Mouse (Mus musculus): ENCODE measurements around the gene Man1a. TPM values are rescaled to one million over a fixed set of nuclear protein-coding genes. Genes with fewer than 3 reads are reported as not detected.

Gene Man1a
- polyA plus RNA-seq, 1 experiment from 2014 or later = 6.0 TPM

- 88% methylated on average over 3 of the region's 3 CpGs for WGBS
- Histone ChIP-seq H3K9me3 (no peaks in the 10 kb centered on the region), H3K27ac (no peak overlapping the region), H3K4me1 (no peaks in the 10 kb centered on the region), H3K4me3 (no peak overlapping the region), H3K36me3 (peaks cover 4% of the 10 kb centered on the region; the same call in 1 of the 2 replicates), H3K4me2 (replicated peaks) (no peak overlapping the region), H3K9ac (no peak overlapping the region), H3K27me3 (no peaks in the 10 kb centered on the region)
- no peak for ATAC-seq (ENCODE audit: low FRiP score, low read depth)
Observed at GRCm38 (mm10) chr10:53936078-53936477, 140.3 kb downstream of the Man1a start.

GRCm38 (mm10) chr10:53929722-53930500 is 146.5 kb downstream of the Man1a start:
- ATAC-seq (ENCODE audit: low FRiP score, low read depth) = no peak
- H3K4me3 ChIP-seq = no peak overlapping the region
- H3K9me3 ChIP-seq = no peaks in the 10 kb centered on the region
- no peak overlapping the region for H3K9ac ChIP-seq
- no peak overlapping the region for H3K4me2 ChIP-seq (replicated peaks)
- 78% methylated on average over 4 of the region's 4 CpGs for WGBS
- H3K27me3 ChIP-seq = no peaks in the 10 kb centered on the region
- H3K27ac ChIP-seq = no peak overlapping the region
- H3K4me1 ChIP-seq = no peaks in the 10 kb centered on the region
- H3K36me3 ChIP-seq = peaks cover 4% of the 10 kb centered on the region; the same call in 1 of the 2 replicates

- no peak overlapping the region for H3K27ac ChIP-seq
- H3K4me2 ChIP-seq (replicated peaks) = no peak overlapping the region
- no peak for ATAC-seq (ENCODE audit: low FRiP score, low read depth)
- H3K4me3 ChIP-seq = no peak overlapping the region
- H3K9me3 ChIP-seq = no peaks in the 10 kb centered on the region
- 80% methylated on average over 5 of the region's 5 CpGs for WGBS
- H3K27me3 ChIP-seq = no peaks in the 10 kb centered on the region
- H3K4me1 ChIP-seq = no peaks in the 10 kb centered on the region
- no peak overlapping the region for H3K9ac ChIP-seq
- H3K36me3 ChIP-seq = peaks cover 4% of the 10 kb centered on the region; the same call in 1 of the 2 replicates
Observed at GRCm38 (mm10) chr10:53927904-53928303, 148.5 kb downstream of the Man1a start.

GRCm38 (mm10) chr10:53925456-53925855 is 151.0 kb downstream of the Man1a start:
- H3K4me3 ChIP-seq = no peak overlapping the region
- no peaks in the 10 kb centered on the region for H3K9me3 ChIP-seq
- no peaks in the 10 kb centered on the region for H3K36me3 ChIP-seq
- H3K9ac ChIP-seq = no peak overlapping the region
- ATAC-seq (ENCODE audit: low FRiP score, low read depth) = no peak
- no peaks in the 10 kb centered on the region for H3K27me3 ChIP-seq
- H3K4me1 ChIP-seq = no peaks in the 10 kb centered on the region
- H3K4me2 ChIP-seq (replicated peaks) = no peak overlapping the region
- H3K27ac ChIP-seq = no peak overlapping the region
- WGBS = 88% methylated on average over 6 of the region's 6 CpGs

- H3K4me2 ChIP-seq (replicated peaks) = no peak overlapping the region
- no peaks in the 10 kb centered on the region for H3K9me3 ChIP-seq
- WGBS = 80% methylated on average over 3 of the region's 3 CpGs
- no peak for ATAC-seq (ENCODE audit: low FRiP score, low read depth)
- no peak overlapping the region for H3K27ac ChIP-seq
- H3K27me3 ChIP-seq = no peaks in the 10 kb centered on the region
- no peak overlapping the region for H3K9ac ChIP-seq
- H3K4me1 ChIP-seq = no peaks in the 10 kb centered on the region
- H3K36me3 ChIP-seq = peaks cover 3% of the 10 kb centered on the region; the same call in 1 of the 2 replicates
- no peak overlapping the region for H3K4me3 ChIP-seq
Observed at GRCm38 (mm10) chr10:53922236-53922635, 154.2 kb downstream of the Man1a start.

DNA sequence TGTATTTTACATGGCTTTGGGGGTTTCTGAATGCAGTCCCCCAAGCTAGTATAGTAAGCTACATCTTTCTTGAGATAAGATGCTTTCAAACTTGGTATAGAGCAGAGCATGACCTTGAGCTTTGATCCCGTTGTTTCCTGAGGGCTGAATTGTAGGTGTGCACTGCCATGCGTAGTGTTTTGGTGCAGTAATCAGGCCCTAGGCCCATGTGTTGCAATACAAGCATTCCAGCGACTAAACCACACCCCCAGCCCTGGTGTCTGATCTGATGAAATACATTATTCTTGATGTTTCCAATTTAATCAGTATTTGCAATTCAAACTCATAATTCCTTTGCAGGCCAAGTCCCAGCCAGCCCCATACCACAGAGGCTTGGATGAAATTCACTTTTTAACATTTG is 158.9 kb downstream of the Man1a start:
- 84% methylated on average over 3 of the region's 3 CpGs for WGBS
- no peaks in the 10 kb centered on the region for H3K9me3 ChIP-seq
- H3K9ac ChIP-seq = no peak overlapping the region
- H3K36me3 ChIP-seq = peaks cover 3% of the 10 kb centered on the region; the same call in 1 of the 2 replicates
- no peak overlapping the region for H3K4me2 ChIP-seq (replicated peaks)
- no peaks in the 10 kb centered on the region for H3K4me1 ChIP-seq
- no peak for ATAC-seq (ENCODE audit: low FRiP score, low read depth)
- no peak overlapping the region for H3K27ac ChIP-seq
- H3K4me3 ChIP-seq = no peak overlapping the region
- no peaks in the 10 kb centered on the region for H3K27me3 ChIP-seq

DNA sequence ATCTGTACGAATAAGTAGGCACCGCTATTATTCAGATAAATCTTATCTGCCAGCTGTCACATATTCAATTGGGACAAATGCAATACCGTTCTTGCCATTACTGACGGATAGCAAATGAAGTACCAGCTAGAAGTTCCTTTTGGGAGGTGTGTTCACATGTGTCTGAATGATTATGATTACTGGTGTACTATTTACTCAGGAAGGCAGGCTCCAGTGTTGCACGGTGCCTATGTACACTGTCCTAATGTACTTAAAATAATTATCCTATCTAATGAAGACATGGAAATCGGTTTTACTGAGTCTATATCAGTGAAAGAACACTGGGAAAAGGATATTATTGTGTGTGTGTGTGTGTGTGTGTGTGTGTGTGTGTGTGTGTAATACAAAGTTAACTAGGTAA is 160.7 kb downstream of the Man1a start:
- H3K4me2 ChIP-seq (replicated peaks) = no peak overlapping the region
- H3K9ac ChIP-seq = no peak overlapping the region
- H3K27ac ChIP-seq = no peak overlapping the region
- WGBS = 90% methylated on average over 6 of the region's 6 CpGs
- no peaks in the 10 kb centered on the region for H3K9me3 ChIP-seq
- ATAC-seq (ENCODE audit: low FRiP score, low read depth) = no peak
- peaks cover 3% of the 10 kb centered on the region; the same call in 1 of the 2 replicates for H3K36me3 ChIP-seq
- no peaks in the 10 kb centered on the region for H3K27me3 ChIP-seq
- H3K4me1 ChIP-seq = no peaks in the 10 kb centered on the region
- no peak overlapping the region for H3K4me3 ChIP-seq

- no peaks in the 10 kb centered on the region for H3K9me3 ChIP-seq
- no peak overlapping the region for H3K9ac ChIP-seq
- no peak overlapping the region for H3K4me2 ChIP-seq (replicated peaks)
- WGBS = 50% methylated on average over 8 of the region's 8 CpGs
- H3K4me1 ChIP-seq = no peaks in the 10 kb centered on the region
- H3K27me3 ChIP-seq = no peaks in the 10 kb centered on the region
- H3K4me3 ChIP-seq = no peak overlapping the region
- no peak for ATAC-seq (ENCODE audit: low FRiP score, low read depth)
- peaks cover 3% of the 10 kb centered on the region; the same call in 1 of the 2 replicates for H3K36me3 ChIP-seq
- H3K27ac ChIP-seq = no peak overlapping the region
Observed at GRCm38 (mm10) chr10:53914974-53915609, 161.3 kb downstream of the Man1a start.

DNA sequence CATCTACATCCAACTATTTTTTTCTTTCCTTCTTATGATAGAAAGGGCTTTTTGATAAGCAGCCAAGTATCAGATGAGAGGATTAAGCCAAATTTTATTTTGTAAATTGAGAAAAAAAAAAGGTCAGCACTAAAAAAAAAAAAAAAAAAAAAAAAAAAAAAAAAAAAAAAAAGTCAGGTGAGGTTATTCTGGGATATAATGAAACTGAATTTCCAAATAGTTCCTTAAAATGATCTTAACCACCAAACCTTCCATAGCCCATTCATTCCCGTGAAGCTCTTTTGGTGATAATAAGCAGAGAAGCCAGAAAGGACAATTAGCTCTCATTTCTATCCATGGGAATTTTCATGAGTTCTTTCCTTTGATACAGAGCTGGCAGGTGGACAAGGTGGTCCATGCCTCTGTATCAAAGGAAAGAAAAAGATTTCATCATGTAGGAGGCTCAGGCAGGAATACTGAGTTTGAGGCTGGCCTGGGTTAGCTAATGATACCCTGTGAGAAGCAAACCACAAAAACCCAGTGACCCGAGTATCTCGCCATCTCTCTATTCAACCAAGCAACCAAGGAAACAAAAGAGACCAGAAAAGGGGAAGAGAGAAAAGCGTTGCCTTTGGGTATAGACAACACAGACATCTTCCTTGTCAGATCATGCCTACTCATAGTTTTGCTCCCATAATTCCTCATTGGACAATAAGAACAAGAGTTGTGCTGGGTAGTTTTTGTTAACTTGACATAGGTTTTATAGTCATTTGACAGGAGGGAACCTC is 162.7 kb downstream of the Man1a start:
- peaks cover 4% of the 10 kb centered on the region for H3K36me3 ChIP-seq
- 97% methylated on average over 4 of the region's 4 CpGs for WGBS

DNA sequence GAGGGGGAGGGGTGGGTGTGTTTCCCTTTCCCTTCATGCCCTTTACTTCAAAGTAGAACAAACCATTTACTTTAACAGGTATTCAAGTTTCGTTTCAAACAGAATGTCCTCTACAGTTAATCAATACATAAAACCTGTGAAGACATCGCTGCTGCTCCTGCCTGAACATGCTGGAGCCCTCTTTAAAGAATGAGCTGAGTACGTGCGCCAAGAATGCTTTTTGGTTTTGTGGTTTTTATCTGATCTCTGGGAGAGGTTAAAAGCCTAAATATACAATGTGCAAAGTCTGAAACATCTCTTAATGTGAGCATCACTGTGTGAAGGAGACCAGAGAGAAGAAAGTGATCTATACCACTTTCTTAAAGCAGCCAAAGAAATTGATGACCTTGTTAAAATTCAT is 186.9 kb downstream of the Man1a start:
- Histone ChIP-seq H3K4me1 (no peaks in the 10 kb centered on the region), H3K9ac (no peak overlapping the region), H3K36me3 (no peaks in the 10 kb centered on the region), H3K9me3 (no peaks in the 10 kb centered on the region), H3K4me3 (no peak overlapping the region), H3K4me2 (replicated peaks) (no peak overlapping the region), H3K27ac (no peak overlapping the region), H3K27me3 (no peaks in the 10 kb centered on the region)
- WGBS = 68% methylated on average over 4 of the region's 4 CpGs
- ATAC-seq (ENCODE audit: low FRiP score, low read depth) = no peak

More for the DNA sequence above, 162.7 kb downstream of the Man1a start:
- H3K4me3 ChIP-seq = no peak overlapping the region
- no peaks in the 10 kb centered on the region for H3K4me1 ChIP-seq
- no peak overlapping the region for H3K4me2 ChIP-seq (replicated peaks)
- no peaks in the 10 kb centered on the region for H3K27me3 ChIP-seq
- H3K9ac ChIP-seq = no peak overlapping the region
- no peaks in the 10 kb centered on the region for H3K9me3 ChIP-seq
- H3K27ac ChIP-seq = no peak overlapping the region
- no peak for ATAC-seq (ENCODE audit: low FRiP score, low read depth)

GRCm38 (mm10) chr10:53888382-53889110 is 187.9 kb downstream of the Man1a start:
- Histone ChIP-seq H3K4me2 (replicated peaks) (no peak overlapping the region), H3K27me3 (no peaks in the 10 kb centered on the region), H3K36me3 (no peaks in the 10 kb centered on the region), H3K4me1 (no peaks in the 10 kb centered on the region), H3K9ac (no peak overlapping the region), H3K4me3 (no peak overlapping the region), H3K9me3 (no peaks in the 10 kb centered on the region), H3K27ac (no peak overlapping the region)
- ATAC-seq (ENCODE audit: low FRiP score, low read depth) = no peak
- 79% methylated on average over 10 of the region's 10 CpGs for WGBS
